Mouse (Mus musculus): ENCODE measurements at regions not wholly inside any gene's neighbourhood (a gene's known extent, or its start where the extent isn't known, plus 50 kb on each side); places are given as distances from the start of the nearest gene placed in this dataset.

- TF ChIP-seq CTCF (IDR thresholded peaks at IDR 0.05; ENCODE audit: low read depth) (no peak), EP300 (IDR thresholded peaks at IDR 0.05; ENCODE audit: low read depth) (no peak)
Observed at GRCm38 (mm10) chr1:122333267-122333666, 765.5 kb upstream of the Ddx18 start.
